Mouse (Mus musculus): Measurements from ENCODE around the gene Tent4a.

Gene Tent4a

GRCm38 (mm10) chr13:69519137-69519536, 15.3 kb downstream of the Tent4a start:
- DNase-seq (ENCODE audit: low spot score), result no peak

- no peak for DNase-seq (ENCODE audit: low spot score)
Measured at GRCm38 (mm10) chr13:69517445-69517844, 17.0 kb downstream of the Tent4a start.

DNA sequence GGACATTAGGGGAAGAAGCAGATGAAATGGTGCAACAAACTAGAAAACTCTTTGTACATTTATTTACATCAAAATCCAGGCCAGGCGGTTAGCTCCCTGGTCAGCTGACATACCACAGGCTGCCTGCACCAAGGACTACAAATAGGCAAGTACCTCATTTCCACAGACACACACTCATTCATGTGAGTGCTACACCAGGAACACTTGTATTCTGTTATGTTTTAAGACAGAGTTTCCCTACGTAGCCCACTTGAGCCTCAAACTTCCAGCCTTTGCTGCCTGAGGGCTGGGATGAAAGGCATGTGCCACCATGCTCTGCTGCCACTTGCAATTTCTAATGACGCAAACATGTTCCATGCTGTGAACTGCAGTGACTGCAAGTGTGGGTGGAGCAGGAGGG, 19.3 kb downstream of the Tent4a start:
- no peak for DNase-seq (ENCODE audit: low spot score)

GRCm38 (mm10) chr13:69509391-69510244, 24.8 kb downstream of the Tent4a start:
- DNase-seq (ENCODE audit: low spot score), result no peak

DNA sequence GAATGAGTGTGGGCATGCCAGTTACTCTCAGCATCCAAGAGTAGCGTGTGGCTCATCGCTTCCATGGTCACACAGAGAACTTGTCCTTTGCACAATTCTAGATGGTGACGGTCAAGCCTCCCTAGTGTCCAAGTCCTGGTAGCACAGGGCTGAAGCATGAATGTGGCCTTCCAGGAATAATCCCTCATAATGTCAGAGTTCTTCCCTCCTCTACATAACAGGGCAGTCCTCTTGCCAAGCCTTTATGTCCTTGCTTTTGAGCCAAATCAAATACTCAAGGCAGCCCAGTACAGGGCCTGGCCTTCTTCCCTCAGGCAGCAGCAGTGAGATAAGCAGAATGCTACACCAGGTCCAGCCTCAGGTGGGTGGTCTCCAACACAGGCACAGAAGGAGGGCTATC, 26.8 kb downstream of the Tent4a start:
- DNase-seq (ENCODE audit: low spot score), result no peak

GRCm38 (mm10) chr13:69506341-69507086, 27.9 kb downstream of the Tent4a start:
- no peak for DNase-seq (ENCODE audit: low spot score)

DNA sequence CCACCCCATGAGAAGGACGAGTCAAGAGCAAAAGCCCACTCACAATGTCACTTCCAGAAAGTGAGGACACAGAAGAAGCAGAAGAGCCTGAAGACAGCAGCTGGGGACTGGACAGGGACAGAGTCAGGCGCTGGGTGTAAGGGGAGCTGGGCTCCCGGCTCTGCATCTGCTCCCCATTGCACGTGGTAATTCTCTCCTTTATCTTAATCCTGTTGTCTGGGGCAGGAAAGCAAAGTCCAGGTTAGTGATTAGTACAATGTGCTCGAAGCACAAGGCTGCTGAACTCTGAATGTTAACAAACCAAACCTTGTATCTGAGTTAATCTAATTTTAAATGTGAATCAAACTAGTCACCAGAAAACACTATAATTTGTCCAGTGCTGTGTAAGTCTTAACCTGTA, 31.6 kb downstream of the Tent4a start:
- DNase-seq (ENCODE audit: low spot score), result no peak

GRCm38 (mm10) chr13:69502157-69502750, 32.2 kb downstream of the Tent4a start:
- DNase-seq (ENCODE audit: low spot score), result no peak

DNA sequence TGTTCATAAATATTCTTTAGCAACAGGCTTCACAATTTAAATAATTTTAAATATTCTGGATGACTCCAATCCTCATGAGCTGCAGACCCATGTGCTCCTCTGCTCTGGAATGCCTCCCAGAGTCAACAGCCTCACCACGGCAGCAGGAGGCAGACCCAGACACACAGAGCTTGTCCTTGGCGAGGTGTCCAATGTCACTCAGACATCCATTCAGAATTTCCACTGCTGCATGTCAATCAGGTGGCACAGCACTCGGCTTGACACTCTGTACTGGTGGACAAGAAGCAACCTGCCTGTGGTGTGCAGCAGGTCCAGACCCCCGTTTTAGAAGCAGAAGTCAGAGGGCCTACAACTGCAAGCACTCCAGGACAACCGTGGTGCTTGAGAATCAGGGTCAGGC, 36.1 kb downstream of the Tent4a start:
- DNase-seq (ENCODE audit: low spot score), result no peak

DNA sequence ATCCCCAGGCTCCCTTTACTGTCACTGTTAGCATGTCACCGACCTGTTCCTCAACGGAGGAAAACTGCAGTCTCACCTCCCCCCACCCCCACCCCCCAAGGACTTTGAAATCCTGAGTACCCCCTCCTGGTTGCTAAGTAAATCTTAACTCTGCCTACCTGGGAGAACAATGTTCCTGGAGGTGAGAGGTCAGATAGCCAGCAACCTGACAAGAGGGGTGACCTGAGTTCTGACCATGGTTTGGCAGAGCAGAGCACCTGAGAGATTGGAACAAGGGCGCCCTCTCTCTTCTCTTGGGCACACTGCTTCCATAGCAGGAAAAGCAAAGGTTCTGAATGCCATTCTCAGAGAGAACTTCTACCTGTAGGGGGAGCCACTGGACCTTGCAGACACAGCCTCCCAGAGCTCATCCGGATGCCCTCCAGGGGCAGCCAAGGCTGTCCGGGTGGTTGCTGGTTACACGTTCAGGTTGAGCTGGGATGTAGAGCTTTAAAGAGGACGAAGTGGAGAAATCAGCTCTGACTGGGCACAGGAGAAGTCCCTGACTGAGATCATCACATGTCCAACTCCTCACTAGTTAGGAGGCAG, 41.4 kb downstream of the Tent4a start:
- DNase-seq (ENCODE audit: low spot score), result no peak

DNA sequence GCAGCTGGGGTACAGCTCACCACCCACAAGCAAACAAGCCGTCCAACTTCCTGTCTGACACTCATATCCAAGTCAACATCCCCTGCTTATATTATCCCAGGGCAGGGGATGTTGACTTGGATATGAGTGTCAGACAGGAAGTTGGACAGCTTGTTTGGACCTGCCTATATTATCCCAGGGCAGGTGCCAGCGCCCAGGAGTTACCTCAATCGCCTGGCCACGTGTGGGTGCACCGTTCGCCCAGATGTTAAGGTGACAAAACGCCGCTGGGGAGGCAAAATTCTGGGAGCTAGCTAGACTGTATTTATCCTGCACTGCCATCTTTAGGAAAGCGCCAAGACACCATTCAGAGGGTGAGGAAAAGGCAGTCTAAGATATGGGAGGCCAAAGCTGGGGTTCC, 44.6 kb downstream of the Tent4a start:
- no peak for DNase-seq (ENCODE audit: low spot score)

DNA sequence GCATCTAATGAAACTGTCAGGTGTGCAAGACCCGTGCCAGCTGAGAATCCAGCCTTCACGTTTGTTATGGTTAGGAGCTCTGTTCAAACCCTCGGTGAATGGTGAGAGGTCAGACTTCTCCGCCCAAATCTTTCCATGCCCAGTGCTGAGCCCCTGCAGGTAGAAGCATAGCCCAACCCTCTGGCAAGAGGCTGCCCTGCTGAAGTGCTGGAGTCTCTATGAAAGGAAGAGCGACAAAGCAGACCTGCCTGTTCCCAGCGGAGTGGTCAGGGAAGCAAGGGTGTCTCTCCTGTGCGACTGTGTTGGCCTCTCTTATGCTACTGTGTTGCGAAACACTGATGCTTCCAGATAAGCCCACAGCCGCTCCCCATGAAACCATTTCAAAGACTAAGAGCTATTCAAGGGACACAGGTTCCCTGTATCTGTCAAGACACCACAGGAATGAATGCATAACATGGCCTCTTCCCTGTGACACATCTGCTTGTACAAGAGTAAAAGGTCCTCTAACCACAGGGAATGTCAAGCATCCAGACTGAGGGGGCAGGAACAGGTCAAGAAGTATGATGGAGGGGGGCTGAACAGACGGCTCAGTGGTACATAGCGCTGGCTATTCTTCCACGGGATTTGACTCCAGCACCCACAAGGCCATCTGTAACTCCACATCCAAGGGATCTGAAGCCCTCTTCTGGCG, 45.7 kb downstream of the Tent4a start:
- no peak for DNase-seq (ENCODE audit: low spot score)

GRCm38 (mm10) chr13:69487611-69488275, 46.7 kb downstream of the Tent4a start:
- no peak for DNase-seq (ENCODE audit: low spot score)

DNA sequence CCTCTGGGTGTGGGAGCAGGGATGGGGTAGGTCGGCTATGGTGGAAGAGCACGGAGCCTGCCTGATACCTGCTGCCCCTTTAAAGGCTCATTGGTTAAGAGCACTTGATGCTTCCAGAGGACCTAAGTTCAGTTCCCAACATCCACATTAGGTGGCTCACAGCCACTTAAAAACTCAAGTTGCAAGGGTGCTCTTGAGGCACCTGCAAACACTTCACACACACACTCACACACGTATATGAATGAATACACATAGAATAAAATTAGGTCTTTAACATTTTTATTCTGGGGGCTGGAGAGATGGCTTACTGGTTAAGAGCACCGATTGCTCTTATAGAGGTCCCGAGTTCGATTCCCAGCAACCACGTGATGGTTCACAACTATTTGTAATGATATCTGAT, 47.3 kb downstream of the Tent4a start:
- DNase-seq (ENCODE audit: low spot score), result no peak

DNA sequence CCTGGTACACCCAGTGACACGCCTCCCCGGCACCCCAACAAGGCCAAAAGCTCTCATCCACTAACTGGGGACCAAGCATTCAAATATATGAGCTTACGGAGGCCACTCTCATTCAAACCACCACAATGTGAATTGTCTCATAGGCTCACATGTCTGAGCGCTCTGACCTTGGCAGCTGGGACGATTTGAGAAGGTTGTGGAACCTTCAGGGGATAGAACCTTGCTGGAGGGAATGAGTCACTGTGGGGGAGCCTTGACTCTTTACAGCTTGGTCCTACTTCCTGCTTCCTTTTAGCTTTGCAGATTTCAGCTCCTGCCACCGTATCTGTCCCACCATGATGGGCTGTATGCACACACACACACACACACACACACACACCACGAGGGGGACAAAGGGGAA, 48.6 kb downstream of the Tent4a start:
- no peak for DNase-seq (ENCODE audit: low spot score)

- DNase-seq (ENCODE audit: low spot score), result no peak
Measured at GRCm38 (mm10) chr13:69485326-69485725, 49.1 kb downstream of the Tent4a start.

DNA sequence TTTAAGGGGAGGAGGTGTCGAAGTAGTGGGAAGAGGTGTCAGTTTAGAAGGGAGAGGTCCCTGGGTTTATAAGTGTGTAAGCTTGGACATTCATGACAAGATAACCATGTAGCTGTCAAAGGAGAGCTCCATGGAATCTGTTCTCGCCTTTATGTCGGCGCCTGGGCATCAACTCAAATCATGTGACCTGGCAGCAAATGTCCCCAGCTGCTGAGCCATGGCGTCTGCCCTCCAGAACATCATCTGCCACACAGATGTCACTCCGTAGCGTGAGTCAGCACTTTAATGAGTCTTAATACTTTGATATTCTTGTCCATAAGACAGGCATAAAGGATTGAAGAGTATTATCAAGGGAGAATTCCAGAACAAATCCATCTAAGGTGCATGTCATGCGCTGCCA, 51.7 kb downstream of the Tent4a start:
- no peak for DNase-seq (ENCODE audit: low spot score)

DNA sequence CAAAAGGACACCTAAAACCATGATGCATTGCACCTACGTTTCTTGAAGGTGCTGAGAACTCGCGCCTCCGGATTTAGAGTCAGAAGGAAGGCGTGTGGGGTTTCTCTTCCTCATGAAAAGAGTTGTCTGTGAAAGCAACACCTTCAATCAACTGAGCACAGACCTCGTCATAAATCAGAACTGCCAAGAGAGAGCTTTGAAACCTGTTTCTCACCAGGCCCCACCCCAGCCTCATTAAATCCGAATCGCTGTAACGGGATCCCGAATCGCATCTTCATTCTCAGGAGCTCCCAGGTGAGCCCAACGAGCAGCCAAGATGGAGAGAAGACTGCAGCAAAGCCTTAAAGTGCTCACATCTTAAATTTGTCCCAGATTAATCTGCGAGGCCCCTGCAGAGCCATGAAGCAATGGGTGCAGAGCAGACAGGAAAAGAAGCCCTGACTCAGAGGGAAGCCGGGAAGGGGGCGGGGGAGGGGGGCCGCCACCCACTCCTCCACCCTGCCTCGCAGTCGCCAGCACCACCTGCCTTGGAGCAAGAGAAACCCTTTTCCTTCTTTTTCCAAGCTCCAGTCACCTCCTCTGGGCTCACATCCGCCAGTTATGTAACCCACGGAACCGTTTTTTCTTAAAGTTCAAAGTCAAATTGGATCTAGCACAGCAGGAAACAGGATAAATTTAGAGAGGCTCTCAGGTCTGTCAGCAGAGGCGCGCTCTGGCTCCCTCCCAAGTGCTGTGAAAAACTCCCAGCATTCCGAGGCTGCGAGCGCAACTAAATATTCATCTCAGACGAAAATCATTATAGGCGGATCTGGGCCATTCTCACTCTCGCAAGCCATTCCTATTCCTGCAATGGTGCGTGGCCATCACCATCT, 52.5 kb downstream of the Tent4a start:
- peak; percentile 23 for DNase-seq (ENCODE audit: low spot score)

DNA sequence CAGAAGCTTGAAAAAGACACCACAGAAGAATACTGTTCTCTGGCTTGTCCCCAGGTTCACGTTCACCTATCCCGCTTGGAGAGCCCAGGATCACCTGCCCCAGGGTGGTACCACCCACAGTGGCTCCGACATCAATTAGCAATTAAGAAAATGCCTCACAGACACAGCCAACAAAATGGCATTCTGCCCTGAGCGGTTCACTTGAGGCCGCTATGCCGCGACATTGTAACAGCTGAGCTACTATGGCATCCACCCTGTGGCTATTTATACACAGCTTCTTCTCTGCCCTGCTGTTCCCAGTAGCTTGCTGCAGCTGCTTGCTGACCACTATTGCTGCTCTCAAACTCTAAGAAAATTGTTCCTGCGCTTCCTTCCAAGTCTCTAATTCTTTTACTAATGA, 53.4 kb downstream of the Tent4a start:
- no peak for DNase-seq (ENCODE audit: low spot score)

DNA sequence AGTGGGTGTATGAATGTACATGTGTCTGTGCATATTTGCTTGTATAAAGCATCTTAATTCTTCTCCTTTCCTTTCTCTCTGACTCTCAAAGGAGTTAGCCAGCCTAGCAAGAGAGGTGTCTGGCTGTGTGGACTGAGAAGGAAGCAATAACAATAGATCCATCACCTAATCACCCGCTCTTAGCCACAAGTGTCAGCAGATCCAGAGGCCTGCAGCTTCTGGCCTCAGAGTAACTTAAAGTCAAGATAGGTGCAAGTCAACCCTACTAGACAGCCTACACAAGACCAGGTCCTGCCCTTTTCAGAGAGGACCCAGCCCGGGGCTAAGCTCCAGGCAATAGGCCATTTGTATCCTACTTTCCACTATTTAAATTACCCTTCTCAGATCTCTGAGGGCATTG, 54.5 kb downstream of the Tent4a start:
- no peak for DNase-seq (ENCODE audit: low spot score)

DNA sequence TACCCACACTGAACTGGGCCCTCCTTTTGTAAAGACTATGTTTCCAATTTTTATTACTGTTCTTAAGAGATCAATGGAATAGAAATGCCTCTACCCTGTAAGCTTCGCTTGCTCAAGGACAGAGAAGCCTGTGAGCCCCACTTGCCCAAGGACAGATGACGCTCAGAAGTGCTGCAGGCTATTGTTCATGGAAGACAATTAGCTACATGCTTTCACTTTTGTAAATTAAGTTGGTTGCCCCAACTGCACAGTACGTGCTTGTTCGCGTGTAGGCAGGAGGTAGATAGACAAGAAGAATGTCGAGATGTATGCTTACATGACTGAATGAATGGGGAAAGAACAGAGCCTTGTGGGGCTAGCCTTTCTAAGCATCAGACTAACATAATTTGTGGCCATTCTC, 55.7 kb downstream of the Tent4a start:
- no peak for DNase-seq (ENCODE audit: low spot score)
